Mouse (Mus musculus): ENCODE data around the gene 2210011C24Rik. TPM values are rescaled to one million over a fixed set of nuclear protein-coding genes. Genes with fewer than 3 reads are reported as not detected.

Gene 2210011C24Rik
- polyA plus RNA-seq, 1 experiment from 2014 or later, result not detected

- no peaks in the 10 kb centered on the region for H3K9me3 ChIP-seq (ENCODE audit: control insufficient read depth, low read length)
- H3K4me2 ChIP-seq, result peak within 1 kb of the TSS; percentile 34
- ATAC-seq (replicated peaks; ENCODE audit: low FRiP score), result no peak
- no peak for DNase-seq (ENCODE audit: low spot score)
- no peak within 1 kb of the TSS; the same call in 1 of the 2 replicates for H3K9ac ChIP-seq (ENCODE audit: low read depth, low read length)
- no peak within 1 kb of the TSS for H3K27ac ChIP-seq (ENCODE audit: low read depth, low read length)
- 57% methylated on average over 61 of the region's 61 CpGs for WGBS
- 0 out of 2 replicates have a peak within 1 kb of the TSS, but pooled peaks have one; percentile 12 for H3K4me3 ChIP-seq (ENCODE audit: low read depth, low read length)
- H3K4me1 ChIP-seq (replicated peaks; ENCODE audit: control insufficient read depth, insufficient read depth, low read length), result peaks cover 22% of the 10 kb centered on the region
- 0 out of 2 replicates have a peak, but pooled peaks cover 2% of the 10 kb centered on the region for H3K27me3 ChIP-seq (replicated peaks; ENCODE audit: control insufficient read depth, insufficient read depth, low read length)
- H3K36me3 ChIP-seq (ENCODE audit: control insufficient read depth, insufficient read depth, low read length), result peaks cover 18% of the 10 kb centered on the region
Observed at GRCm38 (mm10) chr8:84001281-84002000, 10.5 kb downstream of the 2210011C24Rik start, which contains the start of gene 1700067K01Rik. Gene 1700067K01Rik (plus strand): TSS chr8:84001502.

GRCm38 (mm10) chr8:83999825-84000224 is 12.1 kb downstream of the 2210011C24Rik start:
- 86% methylated on average over 2 of the region's 2 CpGs for WGBS
- Histone ChIP-seq H3K4me2 (peak overlapping the region; percentile 74), H3K4me3 (ENCODE audit: low read depth, low read length) (peak overlapping the region; percentile 92; the same call in 1 of the 2 replicates), H3K36me3 (ENCODE audit: control insufficient read depth, insufficient read depth, low read length) (peaks cover 18% of the 10 kb centered on the region), H3K27ac (ENCODE audit: low read depth, low read length) (no peak overlapping the region), H3K9ac (ENCODE audit: low read depth, low read length) (no peak overlapping the region), H3K9me3 (ENCODE audit: control insufficient read depth, low read length) (no peaks in the 10 kb centered on the region), H3K4me1 (replicated peaks; ENCODE audit: control insufficient read depth, insufficient read depth, low read length) (peaks cover 27% of the 10 kb centered on the region), H3K27me3 (replicated peaks; ENCODE audit: control insufficient read depth, insufficient read depth, low read length) (0 out of 2 replicates have a peak, but pooled peaks cover 2% of the 10 kb centered on the region)
- DNase-seq (ENCODE audit: low spot score), result no peak
- ATAC-seq (replicated peaks; ENCODE audit: low FRiP score), result no peak

- DNase-seq (ENCODE audit: low spot score) (no peak), ATAC-seq (replicated peaks; ENCODE audit: low FRiP score) (no peak)
- Histone ChIP-seq H3K27ac (ENCODE audit: low read depth, low read length) (no peak overlapping the region), H3K9ac (ENCODE audit: low read depth, low read length) (peak overlapping the region; percentile 96), H3K4me2 (peak overlapping the region; percentile 74), H3K4me3 (ENCODE audit: low read depth, low read length) (peak overlapping the region; percentile 92), H3K36me3 (ENCODE audit: control insufficient read depth, insufficient read depth, low read length) (peaks cover 18% of the 10 kb centered on the region), H3K4me1 (replicated peaks; ENCODE audit: control insufficient read depth, insufficient read depth, low read length) (peaks cover 24% of the 10 kb centered on the region), H3K9me3 (ENCODE audit: control insufficient read depth, low read length) (no peaks in the 10 kb centered on the region), H3K27me3 (replicated peaks; ENCODE audit: control insufficient read depth, insufficient read depth, low read length) (0 out of 2 replicates have a peak, but pooled peaks cover 2% of the 10 kb centered on the region)
- 71% methylated on average over 16 of the region's 16 CpGs for WGBS
Observed at GRCm38 (mm10) chr8:83999057-83999705, 12.8 kb downstream of the 2210011C24Rik start.

DNA sequence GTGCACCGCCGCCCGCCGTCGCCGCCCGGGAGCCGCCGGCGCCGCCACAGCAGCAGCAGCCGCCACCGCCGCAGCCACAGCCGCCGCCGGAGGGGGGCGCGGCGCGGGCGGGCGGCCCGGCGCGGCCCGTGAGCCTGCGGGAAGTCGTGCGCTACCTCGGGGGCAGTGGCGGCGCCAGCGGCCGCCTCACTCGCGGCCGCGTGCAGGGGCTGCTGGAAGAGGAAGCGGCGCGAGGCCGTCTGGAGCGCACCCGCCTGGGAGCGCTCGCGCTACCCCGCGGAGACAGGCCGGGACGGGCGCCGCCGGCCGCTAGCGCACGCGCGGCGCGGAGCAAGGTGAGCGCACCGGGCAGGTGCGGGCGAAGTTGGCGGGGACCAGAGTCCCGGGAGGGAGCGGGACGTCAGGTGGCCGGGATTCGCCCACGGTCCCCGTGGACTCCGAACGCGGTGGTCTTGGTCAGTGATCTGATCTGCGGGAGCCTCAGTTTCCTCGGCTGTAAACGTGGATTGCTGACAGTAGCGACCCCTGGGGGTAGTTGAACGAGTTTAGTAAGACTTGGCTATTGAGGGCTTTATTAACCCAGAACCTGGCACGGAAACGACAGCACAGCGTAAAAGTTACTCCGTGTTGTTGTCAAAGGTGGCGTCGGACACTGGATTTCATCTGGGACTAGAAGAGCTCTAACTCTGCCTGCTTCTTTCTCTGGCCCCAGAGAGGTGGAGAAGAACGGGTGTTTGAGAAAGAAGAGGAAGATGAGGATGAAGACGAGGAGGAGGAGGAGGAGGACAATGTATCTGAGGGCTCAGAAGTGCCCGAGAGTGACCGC is 13.5 kb downstream of the 2210011C24Rik start:
- DNase-seq (ENCODE audit: low spot score) (peak; percentile 74), ATAC-seq (replicated peaks; ENCODE audit: low FRiP score) (peak; percentile 20)
- H3K27ac ChIP-seq (ENCODE audit: low read depth, low read length), result peak overlapping the region; percentile 96
- peak overlapping the region; percentile 92 for H3K4me3 ChIP-seq (ENCODE audit: low read depth, low read length)
- peaks cover 23% of the 10 kb centered on the region for H3K4me1 ChIP-seq (replicated peaks; ENCODE audit: control insufficient read depth, insufficient read depth, low read length)
- peaks cover 18% of the 10 kb centered on the region for H3K36me3 ChIP-seq (ENCODE audit: control insufficient read depth, insufficient read depth, low read length)
- H3K4me2 ChIP-seq, result peak overlapping the region; percentile 74
- H3K27me3 ChIP-seq (replicated peaks; ENCODE audit: control insufficient read depth, insufficient read depth, low read length), result 0 out of 2 replicates have a peak, but pooled peaks cover 2% of the 10 kb centered on the region
- H3K9me3 ChIP-seq (ENCODE audit: control insufficient read depth, low read length), result no peaks in the 10 kb centered on the region
- WGBS, result 1% methylated on average over 80 of the region's 92 CpGs
- H3K9ac ChIP-seq (ENCODE audit: low read depth, low read length), result peak overlapping the region; percentile 96

- Histone ChIP-seq H3K4me3 (ENCODE audit: low read depth, low read length) (peak within 1 kb of the TSS; percentile 92), H3K9ac (ENCODE audit: low read depth, low read length) (peak within 1 kb of the TSS; percentile 96), H3K36me3 (ENCODE audit: control insufficient read depth, insufficient read depth, low read length) (peaks cover 18% of the 10 kb centered on the region), H3K4me2 (peak within 1 kb of the TSS; percentile 96), H3K27ac (ENCODE audit: low read depth, low read length) (peak within 1 kb of the TSS; percentile 96), H3K9me3 (ENCODE audit: control insufficient read depth, low read length) (no peaks in the 10 kb centered on the region), H3K27me3 (replicated peaks; ENCODE audit: control insufficient read depth, insufficient read depth, low read length) (0 out of 2 replicates have a peak, but pooled peaks cover 2% of the 10 kb centered on the region), H3K4me1 (replicated peaks; ENCODE audit: control insufficient read depth, insufficient read depth, low read length) (peaks cover 20% of the 10 kb centered on the region)
- WGBS, result under 1% methylated on average over 44 of the region's 112 CpGs
- ATAC-seq (replicated peaks; ENCODE audit: low FRiP score) (no peak), DNase-seq (ENCODE audit: low spot score) (no peak)
Observed at GRCm38 (mm10) chr8:83997511-83998141, 14.3 kb downstream of the 2210011C24Rik start, which contains the start of gene Samd1. Gene Samd1 (plus strand): TSS chr8:83997672.

GRCm38 (mm10) chr8:83996567-83997505 is 15.1 kb downstream of the 2210011C24Rik start:
- peaks cover 21% of the 10 kb centered on the region for H3K36me3 ChIP-seq (ENCODE audit: control insufficient read depth, insufficient read depth, low read length)

GRCm38 (mm10) chr8:83995973-83996372 is 16.0 kb downstream of the 2210011C24Rik start:
- Histone ChIP-seq H3K4me1 (replicated peaks; ENCODE audit: control insufficient read depth, insufficient read depth, low read length) (peaks cover 24% of the 10 kb centered on the region), H3K27me3 (replicated peaks; ENCODE audit: control insufficient read depth, insufficient read depth, low read length) (0 out of 2 replicates have a peak, but pooled peaks cover 2% of the 10 kb centered on the region), H3K4me3 (ENCODE audit: low read depth, low read length) (peak overlapping the region; percentile 92), H3K9me3 (ENCODE audit: control insufficient read depth, low read length) (no peaks in the 10 kb centered on the region), H3K27ac (ENCODE audit: low read depth, low read length) (peak overlapping the region; percentile 96), H3K4me2 (peak overlapping the region; percentile 96), H3K36me3 (ENCODE audit: control insufficient read depth, insufficient read depth, low read length) (peaks cover 23% of the 10 kb centered on the region), H3K9ac (ENCODE audit: low read depth, low read length) (peak overlapping the region; percentile 96)
- DNase-seq (ENCODE audit: low spot score), result no peak
- ATAC-seq (replicated peaks; ENCODE audit: low FRiP score), result no peak
- 31% methylated on average over 12 of the region's 12 CpGs for WGBS

More at GRCm38 (mm10) chr8:83996567-83997505, 15.1 kb downstream of the 2210011C24Rik start:
- ATAC-seq (replicated peaks; ENCODE audit: low FRiP score) (peak; percentile 87), DNase-seq (ENCODE audit: low spot score) (peak; percentile 84)
- Histone ChIP-seq H3K9me3 (ENCODE audit: control insufficient read depth, low read length) (no peaks in the 10 kb centered on the region), H3K4me3 (ENCODE audit: low read depth, low read length) (peak overlapping the region; percentile 92), H3K9ac (ENCODE audit: low read depth, low read length) (peak overlapping the region; percentile 96), H3K4me1 (replicated peaks; ENCODE audit: control insufficient read depth, insufficient read depth, low read length) (peaks cover 27% of the 10 kb centered on the region), H3K27me3 (replicated peaks; ENCODE audit: control insufficient read depth, insufficient read depth, low read length) (0 out of 2 replicates have a peak, but pooled peaks cover 2% of the 10 kb centered on the region), H3K27ac (ENCODE audit: low read depth, low read length) (peak overlapping the region; percentile 96), H3K4me2 (peak overlapping the region; percentile 96)
- 2% methylated on average over 53 of the region's 103 CpGs for WGBS
